ENCODE assay signal across 22 mouse cellular contexts in genomic region chr2:103580756-103581155, GRCm38 (mm10). TPM values are rescaled to one million over a fixed set of nuclear protein-coding genes. Genes with fewer than 3 reads are reported as not detected.
DNase-seq lines count a peak whose midpoint lies in the region; ATAC-seq and TF ChIP-seq lines count a peak whose summit lies in the region.
"Had no signal": no experiment of that assay in that cellular context is flagged by ENCODE, and none has a peak within 500 bp of the region (broad histone marks: within the 10 kb centered on the region; RNA-seq: fewer than 3 reads in every experiment).

No protein-coding gene starts in this region.

- H3K9ac ChIP-seq in heart, adult 2 months (ENCODE audit: low read depth, low read length) = no peak overlapping the region
- H3K9ac ChIP-seq in lung, embryonic 16.5 days (ENCODE audit: low read length) = no peak overlapping the region
- no peak overlapping the region for H3K9ac ChIP-seq in limb, embryonic 12.5 days (replicated peaks)
- H3K9ac ChIP-seq in forebrain, embryonic 11.5 days (ENCODE audit: low read length) = no peak overlapping the region
- H3K9ac ChIP-seq: hindbrain, embryonic 13.5 days; liver, embryonic 14.5 days; midbrain, embryonic 13.5 days had no signal

- no peaks in the 10 kb centered on the region for H3K9me3 ChIP-seq in lung, embryonic 16.5 days (ENCODE audit: control insufficient read depth, low read length)
- no peaks in the 10 kb centered on the region for H3K9me3 ChIP-seq in limb, embryonic 12.5 days
- H3K9me3 ChIP-seq in forebrain, embryonic 11.5 days (ENCODE audit: control insufficient read depth, low read length) = no peaks in the 10 kb centered on the region
- H3K9me3 ChIP-seq: hindbrain, embryonic 13.5 days; midbrain, embryonic 13.5 days had no signal

- H3K27me3 ChIP-seq in heart, adult 2 months (ENCODE audit: control insufficient read depth, insufficient read depth, low read length) = no peaks in the 10 kb centered on the region
- H3K27me3 ChIP-seq in lung, embryonic 16.5 days (ENCODE audit: control insufficient read depth, insufficient read depth, low read depth, low read length) = no peaks in the 10 kb centered on the region
- H3K27me3 ChIP-seq in limb, embryonic 12.5 days = no peaks in the 10 kb centered on the region
- H3K27me3 ChIP-seq in forebrain, embryonic 11.5 days (ENCODE audit: control insufficient read depth, insufficient read depth, low read length) = no peaks in the 10 kb centered on the region
- H3K27me3 ChIP-seq: CH12.LX; hindbrain, embryonic 13.5 days; midbrain, embryonic 13.5 days had no signal

- DNase-seq in heart, adult 2 months = peak in 1 of 2 experiments; percentile 32
- no peak for DNase-seq in heart, adult 11 months
- no peak for DNase-seq in lung, adult 2 months
- no peak for DNase-seq in forebrain, embryonic 11.5 days (ENCODE audit: low spot score)
- DNase-seq in spleen, postnatal 14 days (ENCODE audit: low spot score in 2 of 2) = no peak
- DNase-seq: adrenal gland, postnatal 36 days; cerebellum, adult 11-12 months; cerebellum, postnatal 36 days; kidney, adult 8-10 months; kidney, postnatal 14 days; lung, postnatal 10 days; spleen, adult 18-20 months; thymus, adult 18-20 months; thymus, postnatal 4 days had no signal

- H3K36me3 ChIP-seq in heart, adult 2 months (ENCODE audit: control insufficient read depth, insufficient read depth, low read length) = peaks cover 22% of the 10 kb centered on the region
- H3K36me3 ChIP-seq in lung, embryonic 16.5 days (ENCODE audit: control insufficient read depth, insufficient read depth, low read length) = no peaks in the 10 kb centered on the region
- H3K36me3 ChIP-seq in limb, embryonic 12.5 days = no peaks in the 10 kb centered on the region
- no peaks in the 10 kb centered on the region for H3K36me3 ChIP-seq in forebrain, embryonic 11.5 days (ENCODE audit: control insufficient read depth, insufficient read depth, low read length)
- H3K36me3 ChIP-seq: hindbrain, embryonic 13.5 days; midbrain, embryonic 13.5 days had no signal

- intact Hi-C loops in heart, adult 2 months (cut with DNase I) = no loop called here

- 0 out of 2 replicates have a peak, but pooled peaks cover 2% of the 10 kb centered on the region for H3K79me2 ChIP-seq in heart, adult 2 months (replicated peaks; ENCODE audit: control insufficient read depth, insufficient read depth, low read length)

- TF ChIP-seq EP300 in heart, adult 2 months (IDR thresholded peaks at IDR 0.05; ENCODE audit: insufficient read depth, low read depth, low read length) = no peak

- H3K4me3 ChIP-seq in heart, adult 2 months = no peak overlapping the region
- no peak overlapping the region for H3K4me3 ChIP-seq in lung, embryonic 16.5 days (ENCODE audit: low read length)
- H3K4me3 ChIP-seq in lung, adult 2 months (replicated peaks; ENCODE audit: extremely low read depth, low read depth, low read length) = no peak overlapping the region
- no peak overlapping the region for H3K4me3 ChIP-seq in limb, embryonic 12.5 days (replicated peaks)
- no peak overlapping the region for H3K4me3 ChIP-seq in forebrain, embryonic 11.5 days (ENCODE audit: low read depth, low read length)
- H3K4me3 ChIP-seq: hindbrain, embryonic 13.5 days; midbrain, embryonic 13.5 days had no signal

- no peak for ATAC-seq in lung, embryonic 16.5 days (ENCODE audit: low read depth)
- ATAC-seq in limb, embryonic 12.5 days (ENCODE audit: insufficient number of reproducible peaks, insufficient read depth, low FRiP score, low TSS enrichment, low read depth) = no peak
- ATAC-seq in forebrain, embryonic 11.5 days (replicated peaks; ENCODE audit: low FRiP score) = no peak
- ATAC-seq: forebrain, embryonic 14.5 days; inflammation-experienced regulatory T-cells, adult 6 months; midbrain, embryonic 13.5 days had no signal

- 45% methylated on average over 8 of the region's 8 CpGs for WGBS in heart, adult 2 months
- 50% methylated on average over 8 of the region's 8 CpGs for WGBS in lung, embryonic 16.5 days
- 64% methylated on average over 8 of the region's 8 CpGs for WGBS in lung, adult 2 months
- 47% methylated on average over 8 of the region's 8 CpGs for WGBS in limb, embryonic 12.5 days
- 88% methylated on average over 8 of the region's 8 CpGs for WGBS in forebrain, embryonic 11.5 days

- H3K4me2 ChIP-seq in lung, embryonic 16.5 days (ENCODE audit: low read depth, low read length) = no peak overlapping the region
- H3K4me2 ChIP-seq in limb, embryonic 12.5 days = peak overlapping the region; percentile 38
- no peak overlapping the region for H3K4me2 ChIP-seq in forebrain, embryonic 11.5 days (ENCODE audit: low read depth, low read length, severe bottlenecking)
- H3K4me2 ChIP-seq: hindbrain, embryonic 13.5 days; midbrain, embryonic 13.5 days had no signal

- TF ChIP-seq CTCF in heart, adult 2 months (IDR thresholded peaks at IDR 0.05) = no peak
- TF ChIP-seq CTCF in lung, adult 2 months (IDR thresholded peaks at IDR 0.05; ENCODE audit: insufficient read depth, low read length) = no peak

- no peak for TF ChIP-seq POLR2A in heart, adult 2 months (IDR thresholded peaks at IDR 0.05; ENCODE audit: insufficient read depth, low read depth, low read length)
- no peak for TF ChIP-seq POLR2A in lung, adult 2 months (IDR thresholded peaks at IDR 0.05; ENCODE audit: borderline replicate concordance, extremely low read depth, low read depth, low read length)

- peaks cover 20% of the 10 kb centered on the region for H3K4me1 ChIP-seq in heart, adult 2 months (ENCODE audit: control insufficient read depth, insufficient read depth, low read length)
- H3K4me1 ChIP-seq in lung, embryonic 16.5 days (replicated peaks; ENCODE audit: control insufficient read depth, insufficient read depth, low read length) = peaks cover 18% of the 10 kb centered on the region
- peaks cover 7% of the 10 kb centered on the region for H3K4me1 ChIP-seq in lung, adult 2 months (ENCODE audit: control insufficient read depth, insufficient read depth, low read length)
- peaks cover 68% of the 10 kb centered on the region for H3K4me1 ChIP-seq in limb, embryonic 12.5 days (replicated peaks)
- H3K4me1 ChIP-seq in forebrain, embryonic 11.5 days (replicated peaks; ENCODE audit: control insufficient read depth, insufficient read depth, low read length) = no peaks in the 10 kb centered on the region; the same call in 1 of the 2 replicates
- H3K4me1 ChIP-seq: midbrain, embryonic 13.5 days had no signal

- H3K27ac ChIP-seq in heart, adult 2 months = peak overlapping the region; percentile 81
- H3K27ac ChIP-seq in lung, embryonic 16.5 days (ENCODE audit: low read length) = peak overlapping the region; percentile 21; the same call in 1 of the 2 replicates
- H3K27ac ChIP-seq in limb, embryonic 12.5 days = peak overlapping the region; percentile 81
- H3K27ac ChIP-seq in forebrain, embryonic 11.5 days (ENCODE audit: low read depth, low read length) = no peak overlapping the region
- H3K27ac ChIP-seq: hindbrain, embryonic 13.5 days; liver, embryonic 14.5 days; midbrain, embryonic 13.5 days had no signal

RNA-seq across cellular contexts. Expression of gene Abtb2, which starts 14.6 kb away (rescaled TPM):
- total RNA-seq in heart, adult 2 months (2021) = 10 to 100 TPM; 24.7 to 28.7 TPM
- polyA plus RNA-seq in heart, adult 2 months (2012; rRNA removed) = 23.0 and 27.1 TPM in 2 replicates
- polyA plus RNA-seq in lung, embryonic 16.5 days (2015; fragmentation: Nextera tagmentation; extraction: Ambion mirVana) = 6.6 and 7.7 TPM in 2 replicates
- polyA plus RNA-seq in lung, adult 2 months (2012; rRNA removed) = 7.9 and 10.4 TPM in 2 replicates
- polyA plus RNA-seq in limb, embryonic 12.5 days (2016; fragmentation: Nextera tagmentation; extraction: Ambion mirVana) = 19.6 and 21.5 TPM in 2 replicates
- polyA plus RNA-seq in forebrain, embryonic 11.5 days (2014; fragmentation: Nextera tagmentation; extraction: Ambion mirVana) = 14.1 and 15.9 TPM in 2 replicates
